Mouse (Mus musculus) adrenal gland, postnatal 4 days (tissue): Measurements from ENCODE around the gene Arhgap10. TPM values are rescaled to one million over a fixed set of nuclear protein-coding genes. Genes with fewer than 3 reads are reported as not detected.

Source experiments
- DNase-seq, 2 experiments: peaks; one replicate each; pipeline ENCODE4 v3.0.0; 2021 to 2022; ENCODE audit warnings: low spot score in 2 of 2, mixed read lengths in 2 of 2
- long read RNA-seq, 2 experiments: library from polyadenylated mRNA; stranded (forward); transcript quantifications; one replicate each; pipeline ENCODE4 v2.0.0; 2021
- total RNA-seq, 2 experiments: library from RNA; stranded (reverse); gene quantifications; 2 replicates each; pipeline ENCODE4 v1.2.3; 2021

The Arhgap10 gene
- total RNA-seq = 10 to 100 TPM; 43.6 to 48.4 TPM
- long read RNA-seq, experiment 1, transcript Arhgap10-201 (23 exons, 3,084 nt) = major isoform, 13 of 25 reads
- long read RNA-seq, experiment 1, partial matches to known transcripts = 2 of 25 reads
- long read RNA-seq, experiment 1, other reads (novel, unspliced or antisense) = 7 of 25 reads
- long read RNA-seq, experiment 2, transcript Arhgap10-201 (23 exons, 3,084 nt) = major isoform, 11 of 28 reads
- long read RNA-seq, experiment 2, partial matches to known transcripts = 7 of 28 reads
- long read RNA-seq, experiment 2, other reads (novel, unspliced or antisense) = 8 of 28 reads

DNA sequence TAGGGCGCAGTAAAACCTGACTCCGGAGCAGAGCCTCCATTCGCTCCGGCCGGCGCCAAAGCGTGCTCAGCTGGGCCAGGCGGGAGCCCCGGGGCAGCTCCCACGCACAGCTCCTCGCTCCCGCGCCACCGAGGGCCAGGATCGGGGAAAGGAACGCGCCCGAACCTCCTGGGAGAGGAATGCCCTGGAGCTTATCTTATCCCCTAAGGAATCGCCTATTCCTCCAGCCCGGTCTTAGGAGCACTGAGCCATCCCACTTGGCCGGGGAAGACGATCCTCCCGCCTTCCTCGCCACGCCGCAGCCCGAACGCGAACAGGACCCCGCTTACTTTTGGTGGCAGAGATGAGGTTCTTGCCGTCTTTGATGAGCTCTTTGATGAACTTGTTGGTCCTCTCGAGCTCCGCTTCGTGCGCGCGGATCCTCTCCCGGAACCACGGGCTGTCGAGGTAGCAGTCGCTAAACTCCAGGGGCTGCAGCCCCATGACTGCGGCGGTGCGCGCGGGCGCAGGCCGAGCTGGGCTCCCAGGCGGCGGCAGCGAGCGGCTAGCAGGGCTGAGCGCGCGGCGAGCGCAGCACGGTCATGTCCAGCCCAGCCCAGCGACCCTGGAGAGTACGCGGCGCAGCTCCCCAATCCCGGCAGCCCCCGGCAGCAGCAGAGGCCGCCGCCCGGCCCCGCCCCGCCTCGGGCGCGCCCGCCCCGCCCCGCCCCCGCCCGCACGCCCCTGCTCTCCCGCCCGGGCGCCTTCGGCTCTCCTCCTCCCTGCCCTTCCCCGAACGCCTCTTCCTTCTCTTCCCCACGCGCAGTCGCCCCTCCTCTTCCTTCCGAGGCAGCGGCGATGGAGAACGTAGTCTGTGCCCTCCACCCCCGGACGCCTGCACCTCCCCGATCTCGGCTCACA lies at the start of gene Arhgap10:
Arhgap10 (minus strand) TSS at position 653 of the 900 bp plus-strand sequence.
- peak; percentile 67 to 84 for DNase-seq

- no peak for DNase-seq
Observed at GRCm38 (mm10) chr8:77561441-77561840, 43.7 kb upstream of the Arhgap10 start.

DNA sequence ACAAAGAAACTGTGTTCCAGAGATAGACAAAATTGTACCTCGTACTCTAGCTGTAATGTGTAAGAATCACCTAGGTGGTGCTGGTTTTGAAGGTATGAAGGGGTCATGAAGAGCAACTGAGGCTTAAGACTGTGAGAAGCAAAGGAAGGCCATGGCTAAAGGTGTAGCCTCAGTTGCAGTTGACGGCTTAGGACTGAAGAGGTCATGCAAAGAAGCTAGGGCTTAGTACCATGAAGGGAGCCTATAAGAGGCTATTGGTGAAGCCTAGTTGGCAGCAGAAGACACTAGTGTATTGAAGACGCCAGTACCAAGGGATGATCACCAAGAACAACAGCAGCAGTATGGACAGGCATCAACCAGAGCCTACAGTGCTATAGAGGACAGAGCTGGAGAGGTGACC lies 34.7 kb upstream of the Arhgap10 start:
- no peak for DNase-seq

- DNase-seq = no peak
Observed at GRCm38 (mm10) chr8:77549881-77550580, 32.3 kb upstream of the Arhgap10 start.

- peak; percentile 84 to 89 for DNase-seq
Observed at GRCm38 (mm10) chr8:77549121-77549706, 31.5 kb upstream of the Arhgap10 start, which contains the start of gene Prmt9. Gene Prmt9, plus strand, starts transcription at chr8:77549397.

DNA sequence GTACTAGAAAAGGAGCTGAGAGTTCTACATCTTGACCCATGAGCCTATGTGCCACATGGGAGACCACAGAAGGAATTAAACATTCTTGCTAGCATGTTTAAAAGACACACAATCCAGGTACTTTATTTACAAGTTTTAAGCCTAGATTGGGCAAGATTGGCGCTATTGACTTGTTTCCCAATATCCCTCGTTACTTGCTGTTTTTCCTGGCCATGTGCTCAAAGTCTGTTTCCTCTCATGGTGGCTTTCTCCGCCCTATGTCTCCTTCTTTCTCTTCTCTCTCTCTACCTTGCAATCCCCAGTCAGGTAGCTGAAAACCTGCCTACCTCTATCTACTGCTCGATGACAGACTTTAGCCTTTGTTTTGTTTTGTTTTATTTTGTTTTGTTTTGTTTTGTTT lies 27.9 kb upstream of the Arhgap10 start:
- no peak for DNase-seq

DNA sequence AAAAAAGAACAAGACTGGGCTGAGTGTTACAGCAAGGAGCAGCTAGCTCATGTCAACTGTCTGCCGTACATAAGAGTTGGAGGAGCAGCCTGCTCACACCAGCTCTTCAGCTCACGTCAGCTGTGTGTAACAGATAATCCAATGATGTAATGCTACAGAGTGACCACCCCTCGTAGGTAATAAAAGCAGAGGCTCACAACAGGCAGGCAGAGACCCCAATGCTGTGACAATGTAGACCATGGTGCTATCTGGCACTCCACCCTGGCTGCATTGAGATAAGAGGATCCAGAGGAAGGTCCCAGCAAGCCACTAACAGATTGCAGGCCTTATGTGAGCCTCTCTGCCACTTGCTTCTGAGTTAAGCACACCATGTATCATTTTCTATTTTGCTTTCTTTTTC lies 26.7 kb upstream of the Arhgap10 start:
- DNase-seq = no peak

- DNase-seq = no peak
Observed at GRCm38 (mm10) chr8:77543152-77543777, 25.5 kb upstream of the Arhgap10 start.

DNA sequence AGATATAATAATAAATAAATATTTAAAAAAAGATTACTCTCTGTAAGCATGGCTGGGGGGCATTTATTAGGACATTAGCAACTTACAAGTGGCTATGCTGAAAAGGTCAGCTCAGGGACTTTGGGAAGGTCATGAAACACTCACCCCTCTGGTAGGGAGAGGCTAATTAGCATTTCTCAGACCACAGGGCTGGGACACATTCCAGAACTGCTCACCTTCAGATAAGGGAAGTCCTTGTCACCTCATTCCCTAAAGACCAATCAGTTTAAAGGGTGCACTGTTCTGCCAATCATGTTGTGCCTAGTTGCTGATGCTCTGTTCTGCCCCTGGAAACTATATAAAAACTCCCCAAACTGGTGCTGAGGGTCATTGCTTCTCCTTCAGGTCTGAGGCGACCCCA lies 20.5 kb upstream of the Arhgap10 start:
- DNase-seq = no peak

GRCm38 (mm10) chr8:77536821-77537220 lies 19.1 kb upstream of the Arhgap10 start:
- DNase-seq = no peak

DNA sequence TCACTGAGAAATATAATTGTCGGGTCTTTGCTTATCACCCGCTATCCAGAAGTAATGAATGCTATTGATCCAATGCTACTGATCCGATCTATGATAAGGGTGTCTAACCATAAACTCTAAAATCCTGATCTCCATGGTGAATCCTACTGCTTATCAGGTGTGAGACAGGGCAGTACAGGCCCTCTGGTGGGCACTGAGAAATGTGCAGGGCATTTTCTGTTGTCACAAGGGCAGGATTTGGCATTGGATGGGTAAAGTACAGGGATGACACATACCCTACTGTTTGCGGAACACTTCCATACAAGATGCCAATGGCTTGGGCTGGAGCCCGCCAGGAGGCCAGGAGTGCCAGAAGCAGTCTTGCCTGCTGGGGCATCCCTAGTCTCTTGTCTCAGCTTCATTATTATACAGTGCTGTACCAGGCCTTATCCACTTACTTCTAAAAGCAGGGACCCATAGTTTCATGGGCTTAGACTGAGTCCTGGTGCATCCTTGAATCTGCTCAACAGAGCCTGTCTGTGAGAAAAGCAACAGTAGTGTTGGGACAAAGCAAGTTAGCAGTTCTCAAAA lies 17.4 kb upstream of the Arhgap10 start:
- DNase-seq = peak in 1 of 2 experiments; percentile 44

GRCm38 (mm10) chr8:77534358-77534992 lies 16.7 kb upstream of the Arhgap10 start:
- no peak for DNase-seq

GRCm38 (mm10) chr8:77526130-77526529 lies 8.4 kb upstream of the Arhgap10 start:
- no peak for DNase-seq

DNA sequence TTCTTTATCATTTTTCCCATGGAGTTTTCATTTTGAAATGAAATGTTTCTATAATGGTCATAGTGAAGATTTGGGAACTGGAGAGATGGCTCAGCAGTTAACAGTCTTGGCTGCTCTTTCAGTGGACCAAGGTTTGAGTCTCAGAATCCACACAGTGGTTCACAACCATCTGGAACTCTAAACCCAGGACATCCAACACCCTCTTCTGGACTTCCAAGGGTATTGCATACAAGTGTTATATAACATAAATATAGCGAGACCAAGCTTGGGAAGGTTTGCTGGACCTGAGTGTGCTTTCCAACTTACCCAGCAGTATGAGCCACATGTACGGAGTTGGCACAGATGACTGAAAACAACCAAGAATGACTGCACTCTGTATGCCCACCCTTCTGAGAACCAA lies 7.2 kb upstream of the Arhgap10 start:
- DNase-seq = no peak

GRCm38 (mm10) chr8:77524018-77524615 lies 6.4 kb upstream of the Arhgap10 start:
- DNase-seq = no peak

DNA sequence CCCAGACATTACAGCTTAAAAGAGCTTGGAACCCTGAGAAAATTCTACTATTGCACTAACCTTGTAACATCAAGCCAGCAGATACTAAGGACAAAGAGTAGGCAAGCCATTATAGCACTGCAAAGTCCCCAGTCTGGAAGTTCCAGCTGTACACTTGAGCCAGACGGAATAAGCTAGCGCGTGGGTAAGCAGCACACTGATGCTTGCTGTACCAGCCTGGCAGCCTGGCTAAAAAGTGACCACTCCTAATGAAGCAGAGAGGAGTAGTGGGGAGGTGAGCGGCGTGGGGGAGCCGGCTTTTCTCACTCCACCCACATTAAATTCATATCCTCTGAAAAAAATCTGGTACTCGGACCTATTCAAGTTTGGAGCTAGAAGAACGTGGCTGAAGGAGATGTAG lies 5.2 kb upstream of the Arhgap10 start:
- no peak for DNase-seq

DNA sequence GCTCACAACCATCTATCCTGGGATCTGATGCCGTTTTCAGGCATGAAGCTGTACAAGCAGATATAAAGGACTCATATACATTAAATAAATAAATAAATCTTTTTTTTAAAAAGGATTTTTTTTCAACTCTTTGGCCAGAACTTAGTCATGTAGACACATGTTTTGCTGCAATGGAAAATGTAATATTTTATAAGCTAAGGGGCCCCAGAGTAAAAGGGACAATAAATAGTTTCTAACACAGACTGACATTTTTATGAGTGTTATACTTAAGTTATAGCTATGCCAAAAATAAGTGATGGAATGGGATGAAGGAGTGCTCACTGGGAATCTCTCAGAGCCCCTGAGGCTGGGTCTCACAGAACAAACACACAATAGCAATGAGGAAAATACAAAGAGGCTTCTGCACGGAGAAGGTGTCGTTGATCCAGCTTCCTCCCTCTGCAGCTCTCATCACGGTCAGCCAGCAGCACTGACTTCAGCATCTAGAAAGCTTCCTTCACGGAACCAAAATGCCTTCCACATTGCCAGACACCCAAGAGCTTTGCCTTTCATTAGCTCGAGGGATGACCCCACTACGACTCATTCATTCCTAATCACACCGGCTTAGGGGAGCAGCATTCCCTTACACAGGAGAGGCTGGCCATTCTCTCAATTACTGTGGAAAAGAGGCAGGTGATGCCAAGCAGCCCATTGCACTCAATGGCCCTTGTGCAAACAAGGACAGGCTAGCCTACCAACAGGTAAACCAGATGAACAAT lies 3.5 kb upstream of the Arhgap10 start:
- no peak for DNase-seq

DNA sequence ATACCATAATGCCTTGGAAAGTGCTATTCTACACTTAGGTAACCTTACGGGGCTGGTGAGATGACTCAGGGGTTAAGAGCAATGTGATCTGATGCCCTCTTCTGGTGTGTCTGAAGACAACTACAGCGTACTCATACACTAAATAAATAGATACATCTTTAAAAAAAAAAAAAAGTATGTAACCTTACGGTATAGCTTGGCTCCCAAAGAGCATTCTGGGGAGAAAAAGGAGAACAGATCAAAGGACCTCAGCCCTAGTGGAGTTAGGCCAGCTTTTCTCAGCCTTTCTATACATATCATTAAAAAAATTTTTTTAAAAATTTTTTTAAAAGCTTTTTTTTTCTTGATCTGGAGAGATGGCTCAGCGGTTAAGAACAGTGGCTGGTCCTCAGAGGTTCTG lies 2.8 kb upstream of the Arhgap10 start:
- DNase-seq = no peak
